Mouse (Mus musculus) brain, embryonic 14.5 days (tissue): ENCODE measurements around the gene Id1.

ENCODE experiments used
- CTCF ChIP-seq: fragments of 200-500 bp; IDR thresholded peaks from 2 replicates; pipeline ENCODE4 v1.5.1; 2012; ENCODE audit warnings: inconsistent platforms, mild to moderate bottlenecking, moderate library complexity, borderline replicate concordance; ENCODE audit not compliant: insufficient read depth, insufficient read length; ENCODE audit errors: extremely low read depth
- POLR2A ChIP-seq: fragments of 200-500 bp; IDR thresholded peaks from 2 replicates; pipeline ENCODE4 v1.6.1; 2012; ENCODE audit warnings: mild to moderate bottlenecking, inconsistent platforms, borderline replicate concordance; ENCODE audit not compliant: poor library complexity, insufficient read depth, insufficient read length, severe bottlenecking; ENCODE audit errors: extremely low read depth

DNA sequence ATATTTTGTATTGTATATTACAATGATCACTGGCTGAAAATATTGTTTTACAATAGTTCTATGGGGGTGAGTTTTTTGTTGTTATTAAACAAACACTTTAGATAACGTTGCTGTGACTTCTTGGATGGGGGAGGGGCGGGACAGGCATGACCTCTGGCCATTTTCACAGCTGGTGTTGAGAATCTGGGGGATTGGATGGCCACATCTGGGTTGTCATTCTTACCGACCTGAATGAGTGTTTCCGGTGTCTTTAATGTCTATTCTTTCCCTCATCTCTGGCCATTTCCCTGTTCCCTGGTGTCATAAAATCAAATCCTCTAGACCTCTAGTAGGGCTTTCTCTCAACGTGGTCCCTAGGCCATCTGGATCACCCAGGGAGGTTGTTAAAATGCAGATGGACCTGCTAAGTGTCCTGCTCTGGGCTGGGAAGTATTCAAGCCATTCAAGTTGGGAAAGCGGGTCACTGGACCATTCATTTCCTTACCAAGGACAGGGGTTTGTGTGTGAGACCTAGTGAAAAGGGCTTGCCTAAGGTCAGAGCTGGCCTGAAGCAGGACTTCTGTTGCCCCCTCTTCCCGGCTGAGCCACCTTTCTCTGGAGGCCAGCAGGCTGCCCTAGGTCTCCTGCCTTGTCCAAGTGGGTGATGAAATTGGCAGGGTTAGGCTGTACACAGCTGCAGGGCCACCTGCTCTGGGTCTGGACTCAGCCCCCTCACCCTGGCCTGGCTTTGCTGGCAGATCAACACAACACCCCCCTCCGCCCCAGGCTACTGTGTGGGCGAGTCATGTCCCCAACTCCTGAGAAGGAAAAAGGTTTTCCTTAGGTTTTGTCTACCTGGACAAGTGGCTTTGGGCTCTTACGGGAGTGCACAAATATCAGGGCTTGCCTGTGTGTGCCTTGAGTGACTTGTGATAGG, 1.5 kb downstream of the Id1 start:
- TF ChIP-seq POLR2A (no peak), CTCF (no peak)
